In genomic region chr15:79751772-79752171, GRCm38 (mm10) we compare ENCODE assay signal across 20 mouse cellular contexts. TPM values are rescaled to one million over a fixed set of nuclear protein-coding genes. Genes with fewer than 3 reads are reported as not detected.
A peak's percentile ranks its signal among the peaks of the same experiment; 100 is the strongest.
DNase-seq lines count a peak whose midpoint lies in the region; ATAC-seq and TF ChIP-seq lines count a peak whose summit lies in the region.
"Had no signal": no experiment of that assay in that cellular context is flagged by ENCODE, and none has a peak within 500 bp of the region (broad histone marks: within the 10 kb centered on the region; RNA-seq: fewer than 3 reads in every experiment).

No protein-coding gene starts in this region.

- no peak for TF ChIP-seq CTCF in spleen, adult 2 months (IDR thresholded peaks at IDR 0.05; ENCODE audit: extremely low read depth, insufficient read depth, insufficient read length, insufficient replicate concordance)
- no peak for TF ChIP-seq CTCF in bone marrow, adult 2 months (IDR thresholded peaks at IDR 0.05; ENCODE audit: control insufficient read depth, insufficient read depth, low read length)

- H3K9me3 ChIP-seq in embryonic facial prominence, embryonic 13.5 days, result no peaks in the 10 kb centered on the region
- H3K9me3 ChIP-seq in embryonic facial prominence, embryonic 10.5 days, result no peaks in the 10 kb centered on the region
- H3K9me3 ChIP-seq: embryonic facial prominence, embryonic 15.5 days; hindbrain, embryonic 13.5 days; limb, embryonic 10.5 days had no signal

- 78% methylated on average over 17 of the region's 17 CpGs for WGBS in embryonic facial prominence, embryonic 13.5 days
- 82% methylated on average over 17 of the region's 17 CpGs for WGBS in embryonic facial prominence, embryonic 10.5 days
- 36% methylated on average over 17 of the region's 17 CpGs for WGBS in spleen, adult 2 months
- 30% methylated on average over 17 of the region's 17 CpGs for WGBS in bone marrow, adult 2 months

- H3K4me1 ChIP-seq in embryonic facial prominence, embryonic 13.5 days, result peaks cover 9% of the 10 kb centered on the region
- H3K4me1 ChIP-seq in embryonic facial prominence, embryonic 10.5 days, result peaks cover 17% of the 10 kb centered on the region
- peaks cover 11% of the 10 kb centered on the region; the same call in 1 of the 2 replicates for H3K4me1 ChIP-seq in spleen, adult 2 months (ENCODE audit: control insufficient read depth, insufficient read depth, insufficient read length)
- H3K4me1 ChIP-seq in bone marrow, adult 2 months (ENCODE audit: control insufficient read depth, insufficient read depth, low read length), result peaks cover 8% of the 10 kb centered on the region

- H3K27me3 ChIP-seq in embryonic facial prominence, embryonic 13.5 days, result no peaks in the 10 kb centered on the region
- no peaks in the 10 kb centered on the region for H3K27me3 ChIP-seq in embryonic facial prominence, embryonic 10.5 days (replicated peaks; ENCODE audit: low read depth, poor library complexity, severe bottlenecking)
- no peaks in the 10 kb centered on the region for H3K27me3 ChIP-seq in spleen, adult 2 months (ENCODE audit: control insufficient read depth, insufficient read depth, low read length)
- H3K27me3 ChIP-seq: embryonic facial prominence, embryonic 15.5 days; hindbrain, embryonic 13.5 days had no signal

- no peak overlapping the region for H3K27ac ChIP-seq in embryonic facial prominence, embryonic 13.5 days
- no peak overlapping the region for H3K27ac ChIP-seq in embryonic facial prominence, embryonic 10.5 days (replicated peaks)
- peak overlapping the region; percentile 79 for H3K27ac ChIP-seq in spleen, adult 2 months (ENCODE audit: insufficient read depth, low read length)
- H3K27ac ChIP-seq in bone marrow, adult 2 months (ENCODE audit: control insufficient read depth, insufficient read depth, low read depth, low read length, poor library complexity), result peak overlapping the region; percentile 80
- H3K27ac ChIP-seq: embryonic facial prominence, embryonic 15.5 days; hindbrain, embryonic 13.5 days; limb, embryonic 10.5 days; liver, embryonic 14.5 days; stomach, postnatal 0 days had no signal

- no peak for TF ChIP-seq POLR2A in spleen, adult 2 months (IDR thresholded peaks at IDR 0.05; ENCODE audit: low read depth, low read length)
- TF ChIP-seq POLR2A in bone marrow, adult 2 months (IDR thresholded peaks at IDR 0.05; ENCODE audit: borderline replicate concordance, control insufficient read depth, low read depth, low read length), result 0 out of 2 replicates have a peak, but pooled peaks have one; percentile 31

- H3K4me2 ChIP-seq in embryonic facial prominence, embryonic 13.5 days, result no peak overlapping the region
- H3K4me2 ChIP-seq: embryonic facial prominence, embryonic 15.5 days; hindbrain, embryonic 13.5 days had no signal

- H3K9ac ChIP-seq in embryonic facial prominence, embryonic 13.5 days, result 0 out of 2 replicates have a peak overlapping the region, but pooled peaks have one; percentile 36
- H3K9ac ChIP-seq: embryonic facial prominence, embryonic 15.5 days; liver, embryonic 14.5 days had no signal

- no peak for ATAC-seq in embryonic facial prominence, embryonic 13.5 days (ENCODE audit: insufficient number of reproducible peaks, insufficient read depth, low FRiP score, low TSS enrichment, low read depth)
- ATAC-seq in monocyte, adult 5-6 weeks (replicated peaks; ENCODE audit: insufficient number of reproducible peaks, low FRiP score, low TSS enrichment, poor library complexity, severe bottlenecking), result peak; percentile 46
- ATAC-seq: intestine, postnatal 0 days had no signal

- no peak overlapping the region for H3K4me3 ChIP-seq in embryonic facial prominence, embryonic 13.5 days
- H3K4me3 ChIP-seq in embryonic facial prominence, embryonic 10.5 days, result no peak overlapping the region
- no peak overlapping the region for H3K4me3 ChIP-seq in spleen, adult 2 months (ENCODE audit: extremely low read depth, insufficient read depth, insufficient read length)
- no peak overlapping the region for H3K4me3 ChIP-seq in bone marrow, adult 2 months (replicated peaks; ENCODE audit: control insufficient read depth, low read depth, low read length)
- H3K4me3 ChIP-seq: embryonic facial prominence, embryonic 15.5 days; hindbrain, embryonic 13.5 days; limb, embryonic 10.5 days had no signal

- no peak for DNase-seq in embryonic facial prominence, embryonic 10.5 days (ENCODE audit: low spot score)
- peak in 1 of 2 experiments; percentile 57 for DNase-seq in spleen, adult 2 months (ENCODE audit: low read depth in 1 of 2, low spot score in 2 of 2)
- DNase-seq in spleen, postnatal 14 days (ENCODE audit: low spot score in 2 of 2), result no peak
- no peak for DNase-seq in T-cell, adult 2 months (ENCODE audit: low spot score)
- no peak for DNase-seq in heart, adult 18-20 months
- DNase-seq: adrenal gland, postnatal 36 days; heart, adult 11 months; kidney, postnatal 25 days; layer of hippocampus, postnatal 36 days; lung, postnatal 14 days; midbrain, embryonic 14.5 days had no signal

- no peaks in the 10 kb centered on the region for H3K36me3 ChIP-seq in embryonic facial prominence, embryonic 13.5 days
- H3K36me3 ChIP-seq in embryonic facial prominence, embryonic 10.5 days (replicated peaks), result no peaks in the 10 kb centered on the region
- no peaks in the 10 kb centered on the region for H3K36me3 ChIP-seq in spleen, adult 2 months (ENCODE audit: control insufficient read depth, insufficient read depth, low read length)
- H3K36me3 ChIP-seq: embryonic facial prominence, embryonic 15.5 days; hindbrain, embryonic 13.5 days; limb, embryonic 10.5 days had no signal

RNA-seq across cellular contexts. Expression of gene Sun2, which starts 9.4 kb away (rescaled TPM):
- polyA plus RNA-seq in embryonic facial prominence, embryonic 13.5 days (2015; fragmentation: Nextera tagmentation; extraction: Ambion mirVana), result 7.3 and 8.0 TPM in 2 replicates
- polyA plus RNA-seq in embryonic facial prominence, embryonic 10.5 days (2016; fragmentation: Nextera tagmentation; extraction: Ambion mirVana), result 2.4 and 3.4 TPM in 2 replicates
- 101 and 116 TPM in 2 replicates for polyA plus RNA-seq in spleen, adult 2 months (2012; rRNA removed)
- polyA plus RNA-seq in bone marrow, adult 2 months (2011; ENCODE audit: insufficient read depth, insufficient read length, low replicate concordance, missing spikeins), result 63.2 and 147 TPM in 2 replicates
- total RNA-seq in monocyte, adult 5-6 weeks (2017), result 138 to 194 TPM (median 160 TPM) in 3 replicates
- 10 to 100 TPM; 79.1 to 89.1 TPM for total RNA-seq in heart, adult 18-20 months (2021)

RNA-seq across cellular contexts. Expression of gene Dnal4, which starts 25.9 kb away (rescaled TPM):
- polyA plus RNA-seq in embryonic facial prominence, embryonic 13.5 days (2015; fragmentation: Nextera tagmentation; extraction: Ambion mirVana), result 69.2 and 74.4 TPM in 2 replicates
- polyA plus RNA-seq in embryonic facial prominence, embryonic 10.5 days (2016; fragmentation: Nextera tagmentation; extraction: Ambion mirVana), result 66.3 and 68.6 TPM in 2 replicates
- 18.1 and 21.3 TPM in 2 replicates for polyA plus RNA-seq in spleen, adult 2 months (2012; rRNA removed)
- 6.8 and 8.4 TPM in 2 replicates for polyA plus RNA-seq in bone marrow, adult 2 months (2011; ENCODE audit: insufficient read depth, insufficient read length, low replicate concordance, missing spikeins)
- total RNA-seq in monocyte, adult 5-6 weeks (2017), result 8.3 to 15.0 TPM (median 9.1 TPM) in 3 replicates
- 10 to 100 TPM; 16.9 to 22.0 TPM for total RNA-seq in heart, adult 18-20 months (2021)

RNA-seq across cellular contexts. Expression of gene Nptxr, which starts 52.8 kb away (rescaled TPM):
- polyA plus RNA-seq in embryonic facial prominence, embryonic 13.5 days (2015; fragmentation: Nextera tagmentation; extraction: Ambion mirVana), result 4.7 and 5.4 TPM in 2 replicates
- polyA plus RNA-seq in embryonic facial prominence, embryonic 10.5 days (2016; fragmentation: Nextera tagmentation; extraction: Ambion mirVana), result 1.8 and 2.2 TPM in 2 replicates
- 1.3 and 1.7 TPM in 2 replicates for polyA plus RNA-seq in spleen, adult 2 months (2012; rRNA removed)
- polyA plus RNA-seq in bone marrow, adult 2 months (2011; ENCODE audit: insufficient read depth, insufficient read length, low replicate concordance, missing spikeins), result 0.40 and 0.60 TPM in 2 replicates
- total RNA-seq in monocyte, adult 5-6 weeks (2017), result 0.10 TPM in 1 of 3 replicates, not detected in the others
- total RNA-seq in heart, adult 18-20 months (2021), result 1 to 10 TPM; 1.4 to 1.5 TPM

Comparison
In these comparisons a context has a peak if more than half of its experiments do, and no peak if none do; other contexts are left out.
1. H3K27ac ChIP-seq: peak in spleen, adult 2 months (single experiment) and bone marrow, adult 2 months (single experiment); none in embryonic facial prominence, embryonic 13.5 days (single experiment) and embryonic facial prominence, embryonic 10.5 days (single experiment).